Mouse (Mus musculus): ENCODE measurements around the gene Gckr.

DNA sequence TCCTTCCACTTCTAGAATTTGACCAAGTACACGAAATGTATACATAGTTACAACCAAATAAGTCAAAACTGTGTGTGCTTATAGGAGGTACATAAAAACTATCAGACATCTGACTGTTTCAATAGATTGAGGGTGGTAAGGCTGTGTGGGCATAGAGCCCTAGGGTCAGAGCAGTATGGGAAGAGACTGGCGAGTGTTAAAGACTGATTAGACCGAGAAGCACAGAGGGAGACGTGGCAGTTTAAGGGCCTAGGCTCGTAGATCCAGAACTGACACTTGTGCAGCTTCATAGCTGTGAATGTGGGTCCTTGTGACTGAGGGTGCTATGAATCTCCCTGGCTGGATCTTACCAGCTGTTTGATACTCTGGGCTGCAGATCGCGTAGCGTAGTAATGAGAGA lies 42.3 kb upstream of the Gckr start:
- TF ChIP-seq CTCF (IDR thresholded peaks at IDR 0.05; ENCODE audit: borderline replicate concordance, control insufficient read depth, extremely low read depth, insufficient read depth, low read length, poor library complexity), result no peak
- TF ChIP-seq POLR2A (IDR thresholded peaks at IDR 0.05; ENCODE audit: control insufficient read depth, extremely low read depth, insufficient read depth, low read length, poor library complexity), result no peak

Measured in thymus, adult 2 months (tissue).